Mouse (Mus musculus) left cerebral cortex, adult 2 months (tissue): ENCODE data around the gene Cdon. TPM values are rescaled to one million over a fixed set of nuclear protein-coding genes. Genes with fewer than 3 reads are reported as not detected.
"Not testable (repeated sequence)": the region's sequence is repeated elsewhere in the genome, so short reads cannot be mapped to it uniquely, and the experiment has no call there.

Experiments
- DNase-seq, 2 experiments: peaks; one replicate each; pipeline ENCODE4 v3.0.0; 2021 to 2022; ENCODE audit warnings: low spot score in 2 of 2, mixed read lengths in 1 of 2; ENCODE audit errors: extremely low spot score in 1 of 2
- H3K27ac ChIP-seq: fragments of 200-600 bp; 2 replicates; pipeline ENCODE4 v1.8.1; 2022
- H3K4me3 ChIP-seq: fragments of 200-600 bp; 2 replicates; pipeline ENCODE4 v1.8.1; 2022
- CTCF ChIP-seq: fragments of 200-600 bp; IDR thresholded peaks from 2 replicates; pipeline ENCODE4 v1.8.1; 2022; ENCODE audit warnings: antibody characterized with exemption, mild to moderate bottlenecking, moderate library complexity
- intact Hi-C: fragments of 180-260 bp; cut with DNase I; formaldehyde crosslinking; loops from one replicate; pipeline ENCODE4 v1.15.1; 2025
- total RNA-seq, 2 experiments: library from RNA; stranded (reverse); gene quantifications; 2 replicates each; pipeline ENCODE4 v1.2.3; 2021

Cdon gene
- total RNA-seq, 2 experiments from 2014 or later = 7.9 to 8.3 TPM

DNA sequence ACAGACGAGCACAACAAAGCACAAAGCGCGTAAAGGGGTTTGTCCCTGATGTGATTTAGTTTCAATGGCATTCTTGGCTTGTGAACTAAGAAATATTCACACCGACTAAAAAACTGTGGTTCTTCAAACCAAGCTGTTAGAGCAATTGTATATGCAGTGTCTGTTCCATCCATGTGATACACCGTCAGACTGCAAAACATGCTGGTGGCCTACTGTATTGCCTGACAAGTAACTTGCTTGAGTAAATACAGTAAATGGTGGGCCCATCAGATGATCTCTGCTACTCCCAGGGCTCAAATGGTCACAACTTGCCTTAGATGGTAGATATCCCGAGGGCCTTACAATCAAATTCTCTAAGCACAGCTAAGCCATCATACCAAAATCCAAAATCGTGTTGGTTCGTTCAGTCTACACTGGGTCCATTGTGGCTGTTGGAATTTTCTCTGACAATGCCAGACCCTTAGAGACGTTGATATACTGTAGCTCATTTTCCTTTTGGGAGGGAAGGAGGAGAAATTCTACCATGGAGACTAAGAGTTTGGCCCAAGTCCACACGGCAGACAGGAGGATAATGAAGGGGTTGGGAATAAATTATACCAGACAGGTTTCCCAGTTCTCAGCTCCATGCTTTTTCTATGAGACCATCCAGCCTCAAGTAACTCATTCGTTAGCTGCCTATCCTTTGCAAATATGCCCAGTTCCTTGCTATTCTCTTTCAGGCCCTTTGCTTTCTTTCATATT lies 9.5 kb upstream of the Cdon start:
- no peak for DNase-seq
- Histone ChIP-seq H3K27ac (no peak overlapping the region), H3K4me3 (no peak overlapping the region)
- no peak for TF ChIP-seq CTCF
- intact Hi-C loops = no loop called here

DNA sequence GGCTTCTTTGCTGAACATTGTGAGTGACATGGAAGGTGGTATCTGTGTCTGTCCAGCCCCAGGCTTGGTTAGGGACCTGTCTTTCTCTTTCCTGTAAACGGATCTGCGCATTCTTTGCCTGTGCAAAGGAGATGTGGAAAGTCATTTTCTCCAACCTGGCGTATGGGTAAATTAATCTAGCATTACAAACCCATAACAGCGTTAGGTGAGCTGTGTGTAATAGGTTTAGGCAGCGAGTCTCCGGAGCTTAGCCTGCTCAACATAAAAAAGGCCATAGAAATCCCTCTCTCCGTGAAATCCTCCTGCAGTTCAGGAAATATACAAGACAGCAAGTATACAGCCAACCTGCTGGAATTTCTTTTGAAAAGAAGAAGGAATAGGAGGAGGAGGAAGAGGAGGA lies 9.0 kb upstream of the Cdon start:
- TF ChIP-seq CTCF = no peak
- H3K4me3 ChIP-seq = no peak overlapping the region
- DNase-seq = no peak
- H3K27ac ChIP-seq = no peak overlapping the region
- intact Hi-C loops = no loop called here

- DNase-seq = peak; percentile 46 to 48
- peak overlapping the region; percentile 91 for H3K27ac ChIP-seq
- peak overlapping the region; percentile 94 for H3K4me3 ChIP-seq
- TF ChIP-seq CTCF = no peak
- intact Hi-C loops = loop anchor here (5.0 kb wide), 2 partner anchors 116 to 139 kb away; no protein-coding TSS in a partner anchor
Measured at GRCm38 (mm10) chr9:35421730-35422235, 855 bp downstream of the Cdon start.

- H3K4me3 ChIP-seq = peak overlapping the region; percentile 94
- no peak for TF ChIP-seq CTCF
- peak overlapping the region; percentile 91; the same call in 1 of the 2 replicates for H3K27ac ChIP-seq
- intact Hi-C loops = loop anchor here (5.0 kb wide), 2 partner anchors 115 to 140 kb away; no protein-coding TSS in a partner anchor
- DNase-seq = no peak
Measured at GRCm38 (mm10) chr9:35422405-35422941, 1.5 kb downstream of the Cdon start.

DNA sequence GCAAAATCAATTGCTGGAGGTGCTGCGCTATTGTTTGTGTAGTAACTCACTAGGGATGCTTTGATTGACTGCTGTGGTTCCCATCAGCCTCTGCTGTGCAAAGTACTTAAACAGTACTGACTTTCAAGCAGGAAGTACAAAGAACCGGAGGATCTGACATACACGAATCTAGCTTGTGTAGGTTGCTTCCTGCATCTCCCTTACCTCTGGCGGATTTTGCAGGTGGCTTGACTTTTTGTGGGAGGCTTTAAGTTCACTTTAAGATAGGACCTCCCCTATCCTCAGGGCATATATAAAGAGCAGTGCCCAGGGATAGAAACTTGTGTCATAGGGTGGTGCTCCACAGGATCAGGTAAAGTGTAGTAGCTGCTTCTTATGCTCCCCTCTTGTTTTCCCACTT lies 2.3 kb downstream of the Cdon start:
- Histone ChIP-seq H3K4me3 (peak overlapping the region; percentile 94; the same call in 1 of the 2 replicates), H3K27ac (no peak overlapping the region)
- TF ChIP-seq CTCF = no peak
- no peak for DNase-seq
- intact Hi-C loops = loop anchor here (5.0 kb wide), 2 partner anchors 114 to 141 kb away; no protein-coding TSS in a partner anchor

DNA sequence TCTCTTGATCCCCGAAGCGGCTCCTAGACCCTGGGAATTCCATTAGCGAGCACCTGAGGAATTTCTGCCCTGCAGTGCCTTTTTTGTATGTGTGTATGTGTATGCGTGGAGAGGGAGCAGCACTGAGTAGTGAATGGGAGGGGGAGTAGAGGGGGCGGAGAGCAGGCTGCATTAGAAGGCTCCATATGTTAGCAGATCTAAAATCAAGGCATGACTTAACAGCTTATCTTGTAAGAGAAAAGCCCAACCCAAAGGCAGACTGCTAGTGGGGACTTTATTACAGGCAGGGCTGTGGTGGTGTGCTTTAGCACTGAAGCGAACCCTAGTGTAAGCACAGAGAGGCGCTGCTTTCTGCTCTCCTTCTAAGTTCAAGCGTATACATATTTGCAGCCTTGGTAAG lies 3.7 kb downstream of the Cdon start:
- Histone ChIP-seq H3K27ac (no peak overlapping the region), H3K4me3 (peak overlapping the region; percentile 23)
- intact Hi-C loops = loop anchor here (2.0 to 5.0 kb wide), 5 partner anchors 14 to 142 kb away; no protein-coding TSS in a partner anchor
- peak; percentile 38 to 50 for DNase-seq
- peak; percentile 30 for TF ChIP-seq CTCF

DNA sequence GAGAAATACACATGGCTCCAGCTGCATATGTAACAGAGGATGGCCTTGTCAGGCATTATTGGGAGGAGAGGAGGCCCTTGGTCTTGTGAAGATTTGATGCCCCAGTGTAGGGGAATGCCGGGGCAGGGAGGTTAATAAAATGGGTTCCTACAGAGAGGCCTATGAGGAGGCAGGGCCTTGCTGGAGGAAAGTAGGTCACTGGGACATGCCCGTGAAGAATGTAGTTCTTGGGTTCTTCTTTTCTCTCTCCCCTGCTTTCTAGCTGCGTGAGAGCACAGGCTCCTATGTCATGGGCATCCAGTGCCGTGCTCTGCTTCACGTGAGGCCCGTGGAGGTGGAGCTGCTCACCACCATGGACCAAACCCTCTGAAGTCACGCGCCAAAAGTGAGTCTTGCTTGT lies 9.5 kb downstream of the Cdon start:
- TF ChIP-seq CTCF = no peak
- intact Hi-C loops = no loop called here
- Histone ChIP-seq H3K4me3 (no peak overlapping the region), H3K27ac (no peak overlapping the region)
- no peak for DNase-seq

DNA sequence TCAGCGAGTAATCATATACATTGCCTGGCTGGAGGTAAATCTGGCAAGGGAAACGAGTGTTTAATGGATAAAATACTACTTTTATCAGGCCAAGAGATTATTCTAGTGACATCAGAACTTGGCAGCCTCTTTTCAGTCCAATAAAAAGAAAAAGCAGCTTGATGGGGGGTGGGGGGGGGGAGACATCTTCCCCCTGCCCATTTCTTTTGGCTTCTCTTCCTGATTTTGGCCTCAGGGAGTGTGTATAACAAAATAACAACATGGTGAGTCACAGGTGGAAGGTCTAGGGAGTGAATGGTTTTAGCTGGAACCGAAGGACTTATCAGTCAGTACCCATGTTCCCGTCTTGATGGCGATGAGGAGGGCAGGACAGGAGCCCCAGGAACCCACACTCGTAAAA lies 10.5 kb downstream of the Cdon start:
- Histone ChIP-seq H3K27ac (no peak overlapping the region), H3K4me3 (no peak overlapping the region)
- intact Hi-C loops = no loop called here
- no peak for TF ChIP-seq CTCF
- no peak for DNase-seq

GRCm38 (mm10) chr9:35432717-35433297 lies 11.9 kb downstream of the Cdon start:
- intact Hi-C loops, H3K4me3 ChIP-seq, H3K27ac ChIP-seq, DNase-seq: not testable (repeated sequence)

GRCm38 (mm10) chr9:35434340-35434739 lies 13.4 kb downstream of the Cdon start:
- intact Hi-C loops = no loop called here
- DNase-seq = no peak
- H3K27ac ChIP-seq = no peak overlapping the region
- no peak for TF ChIP-seq CTCF
- H3K4me3 ChIP-seq = no peak overlapping the region

- no peak for TF ChIP-seq CTCF
- no peak for DNase-seq
- intact Hi-C loops = no loop called here
- no peak overlapping the region for H3K4me3 ChIP-seq
- H3K27ac ChIP-seq = no peak overlapping the region
Measured at GRCm38 (mm10) chr9:35435565-35435964, 14.6 kb downstream of the Cdon start.
